Mouse (Mus musculus): ENCODE measurements around the gene Aif1. TPM values are rescaled to one million over a fixed set of nuclear protein-coding genes. Genes with fewer than 3 reads are reported as not detected.
A peak's percentile ranks its signal among the peaks of the same experiment; 100 is the strongest.

Gene Aif1
- total and polyA plus RNA-seq, 2 experiments: 1.6 to 13.3 TPM

- peak overlapping the region; percentile 19; the same call in 1 of the 2 replicates for H3K9ac ChIP-seq (ENCODE audit: low read depth, low read length)
- peaks cover 3% of the 10 kb centered on the region; the same call in 1 of the 2 replicates for H3K4me1 ChIP-seq (ENCODE audit: control insufficient read depth, insufficient read depth, low read length)
- DNase-seq (ENCODE audit: extremely low read depth, low read depth, low spot score): no peak
- peak overlapping the region; percentile 69 for H3K4me3 ChIP-seq (ENCODE audit: insufficient read depth, low read depth, low read length)
- H3K36me3 ChIP-seq (ENCODE audit: control insufficient read depth, insufficient read depth, low read length): no peaks in the 10 kb centered on the region
- 46% methylated on average over 19 of the region's 19 CpGs for WGBS
- no peaks in the 10 kb centered on the region for H3K79me2 ChIP-seq (ENCODE audit: control insufficient read depth, insufficient read depth, low read length)
- H3K27ac ChIP-seq (replicated peaks; ENCODE audit: insufficient read depth, low read depth, low read length): no peak overlapping the region
- no peak for TF ChIP-seq POLR2A (IDR thresholded peaks at IDR 0.05; ENCODE audit: extremely low read depth, insufficient read depth, low read length)
- no peak for TF ChIP-seq CTCF (IDR thresholded peaks at IDR 0.05; ENCODE audit: low read depth, low read length)
- peaks cover 8% of the 10 kb centered on the region; the same call in 1 of the 2 replicates for H3K27me3 ChIP-seq (ENCODE audit: control insufficient read depth, insufficient read depth, low read length)
These were observed 19.2 kb upstream of the Aif1 start for GRCm38 (mm10) chr17:35194844-35195630.

GRCm38 (mm10) chr17:35193881-35194843, 18.3 kb upstream of the Aif1 start, which contains the start of gene Ltb:
Gene Ltb, plus strand, starts transcription at chr17:35194439.
- Histone ChIP-seq H3K79me2 (ENCODE audit: control insufficient read depth, insufficient read depth, low read length) (no peaks in the 10 kb centered on the region), H3K27me3 (ENCODE audit: control insufficient read depth, insufficient read depth, low read length) (peaks cover 8% of the 10 kb centered on the region; the same call in 1 of the 2 replicates), H3K4me1 (ENCODE audit: control insufficient read depth, insufficient read depth, low read length) (peaks cover 3% of the 10 kb centered on the region; the same call in 1 of the 2 replicates), H3K4me3 (ENCODE audit: insufficient read depth, low read depth, low read length) (peak within 1 kb of the TSS; percentile 25; the same call in 1 of the 2 replicates), H3K36me3 (ENCODE audit: control insufficient read depth, insufficient read depth, low read length) (no peaks in the 10 kb centered on the region), H3K9ac (ENCODE audit: low read depth, low read length) (no peak within 1 kb of the TSS), H3K27ac (replicated peaks; ENCODE audit: insufficient read depth, low read depth, low read length) (peak within 1 kb of the TSS; percentile 28; the same call in 1 of the 2 replicates)
- no peak for DNase-seq (ENCODE audit: extremely low read depth, low read depth, low spot score)
- no peak for TF ChIP-seq POLR2A (IDR thresholded peaks at IDR 0.05; ENCODE audit: extremely low read depth, insufficient read depth, low read length)
- TF ChIP-seq CTCF (IDR thresholded peaks at IDR 0.05; ENCODE audit: low read depth, low read length): no peak
- 62% methylated on average over 28 of the region's 28 CpGs for WGBS

- H3K4me3 ChIP-seq (ENCODE audit: insufficient read depth, low read depth, low read length): no peak overlapping the region
- H3K79me2 ChIP-seq (ENCODE audit: control insufficient read depth, insufficient read depth, low read length): no peaks in the 10 kb centered on the region
- H3K27me3 ChIP-seq (ENCODE audit: control insufficient read depth, insufficient read depth, low read length): peaks cover 8% of the 10 kb centered on the region; the same call in 1 of the 2 replicates
- no peaks in the 10 kb centered on the region for H3K36me3 ChIP-seq (ENCODE audit: control insufficient read depth, insufficient read depth, low read length)
- no peak for DNase-seq (ENCODE audit: extremely low read depth, low read depth, low spot score)
- H3K4me1 ChIP-seq (ENCODE audit: control insufficient read depth, insufficient read depth, low read length): peaks cover 3% of the 10 kb centered on the region; the same call in 1 of the 2 replicates
- no peak overlapping the region for H3K9ac ChIP-seq (ENCODE audit: low read depth, low read length)
- TF ChIP-seq POLR2A (IDR thresholded peaks at IDR 0.05; ENCODE audit: extremely low read depth, insufficient read depth, low read length): no peak
- TF ChIP-seq CTCF (IDR thresholded peaks at IDR 0.05; ENCODE audit: low read depth, low read length): no peak
- 87% methylated on average over 5 of the region's 5 CpGs for WGBS
- no peak overlapping the region for H3K27ac ChIP-seq (replicated peaks; ENCODE audit: insufficient read depth, low read depth, low read length)
These were observed 17.1 kb upstream of the Aif1 start for GRCm38 (mm10) chr17:35192924-35193323.

GRCm38 (mm10) chr17:35191723-35192122, 15.9 kb upstream of the Aif1 start:
- H3K36me3 ChIP-seq (ENCODE audit: control insufficient read depth, insufficient read depth, low read length): no peaks in the 10 kb centered on the region
- H3K27me3 ChIP-seq (ENCODE audit: control insufficient read depth, insufficient read depth, low read length): peaks cover 8% of the 10 kb centered on the region; the same call in 1 of the 2 replicates
- TF ChIP-seq POLR2A (IDR thresholded peaks at IDR 0.05; ENCODE audit: extremely low read depth, insufficient read depth, low read length) (no peak), CTCF (IDR thresholded peaks at IDR 0.05; ENCODE audit: low read depth, low read length) (no peak)
- WGBS: 75% methylated on average over 2 of the region's 2 CpGs
- peaks cover 3% of the 10 kb centered on the region; the same call in 1 of the 2 replicates for H3K4me1 ChIP-seq (ENCODE audit: control insufficient read depth, insufficient read depth, low read length)
- no peak overlapping the region for H3K9ac ChIP-seq (ENCODE audit: low read depth, low read length)
- DNase-seq (ENCODE audit: extremely low read depth, low read depth, low spot score): no peak
- no peak overlapping the region for H3K27ac ChIP-seq (replicated peaks; ENCODE audit: insufficient read depth, low read depth, low read length)
- no peaks in the 10 kb centered on the region for H3K79me2 ChIP-seq (ENCODE audit: control insufficient read depth, insufficient read depth, low read length)
- H3K4me3 ChIP-seq (ENCODE audit: insufficient read depth, low read depth, low read length): no peak overlapping the region

GRCm38 (mm10) chr17:35190096-35190495, 14.2 kb upstream of the Aif1 start:
- no peak overlapping the region for H3K9ac ChIP-seq (ENCODE audit: low read depth, low read length)
- no peaks in the 10 kb centered on the region for H3K79me2 ChIP-seq (ENCODE audit: control insufficient read depth, insufficient read depth, low read length)
- TF ChIP-seq POLR2A (IDR thresholded peaks at IDR 0.05; ENCODE audit: extremely low read depth, insufficient read depth, low read length) (no peak), CTCF (IDR thresholded peaks at IDR 0.05; ENCODE audit: low read depth, low read length) (no peak)
- 0 out of 2 replicates have a peak overlapping the region, but pooled peaks have one; percentile 2 for H3K27ac ChIP-seq (replicated peaks; ENCODE audit: insufficient read depth, low read depth, low read length)
- H3K27me3 ChIP-seq (ENCODE audit: control insufficient read depth, insufficient read depth, low read length): 0 out of 2 replicates have a peak, but pooled peaks cover 3% of the 10 kb centered on the region
- WGBS: 69% methylated on average over 4 of the region's 4 CpGs
- H3K4me1 ChIP-seq (ENCODE audit: control insufficient read depth, insufficient read depth, low read length): no peaks in the 10 kb centered on the region
- no peak for DNase-seq (ENCODE audit: extremely low read depth, low read depth, low spot score)
- no peaks in the 10 kb centered on the region for H3K36me3 ChIP-seq (ENCODE audit: control insufficient read depth, insufficient read depth, low read length)
- H3K4me3 ChIP-seq (ENCODE audit: insufficient read depth, low read depth, low read length): no peak overlapping the region

Data from liver, adult 2 months (tissue).